Mouse (Mus musculus): Measurements from ENCODE around the gene Pgpep1l. TPM values are rescaled to one million over a fixed set of nuclear protein-coding genes. Genes with fewer than 3 reads are reported as not detected.

Gene Pgpep1l
- total RNA-seq, 4 experiments from 2014 or later, result 0.41 TPM; not detected in 3

DNA sequence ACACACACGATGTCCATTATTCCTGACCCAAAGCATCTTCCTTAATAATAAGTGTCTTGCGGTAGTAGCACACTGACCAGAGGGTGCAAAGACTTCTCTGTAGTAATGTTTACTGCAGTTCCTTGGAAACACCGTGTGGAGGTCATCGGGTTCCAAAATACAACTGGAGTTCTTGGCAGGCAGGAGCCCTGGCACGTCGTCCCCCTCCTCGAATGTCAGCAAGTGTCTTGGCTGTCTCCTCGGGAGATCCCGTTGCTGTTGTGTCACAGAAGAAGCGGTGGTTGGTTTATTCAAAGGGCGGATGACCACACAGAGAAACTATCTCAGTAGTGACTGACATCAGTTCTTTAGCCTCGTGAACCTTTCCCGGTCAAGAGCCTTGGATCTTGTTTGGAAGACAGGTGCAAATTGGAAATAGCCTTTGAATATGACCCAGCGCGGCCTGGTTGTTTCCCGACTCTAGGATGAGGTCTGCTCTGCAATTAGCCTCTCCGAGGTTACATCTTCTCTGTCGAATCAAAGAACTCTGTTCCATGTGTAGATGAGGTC is 48.4 kb downstream of the Pgpep1l start:
- peak; percentile 42 for DNase-seq (ENCODE audit: low spot score)

DNA sequence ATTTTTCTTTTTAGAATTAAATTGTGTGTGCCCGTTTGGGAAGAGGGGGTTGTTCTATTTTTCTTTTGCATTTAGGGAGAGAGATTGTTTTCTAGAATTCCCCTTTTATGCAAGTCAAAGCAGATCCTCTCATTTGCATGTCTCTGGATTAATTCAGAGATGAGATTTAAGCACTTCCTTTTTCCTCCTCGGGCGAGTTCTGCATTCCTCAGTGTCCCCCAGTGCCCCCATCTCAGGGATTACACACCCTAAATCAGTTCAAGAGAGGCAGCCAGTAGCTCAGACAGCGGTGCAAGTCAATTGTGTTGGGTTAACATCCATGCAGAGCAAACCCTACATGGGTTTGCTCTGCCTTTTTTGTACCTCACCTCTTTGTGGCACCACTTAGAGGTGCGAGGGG is 50.2 kb downstream of the Pgpep1l start:
- DNase-seq (ENCODE audit: low spot score), result no peak

DNA sequence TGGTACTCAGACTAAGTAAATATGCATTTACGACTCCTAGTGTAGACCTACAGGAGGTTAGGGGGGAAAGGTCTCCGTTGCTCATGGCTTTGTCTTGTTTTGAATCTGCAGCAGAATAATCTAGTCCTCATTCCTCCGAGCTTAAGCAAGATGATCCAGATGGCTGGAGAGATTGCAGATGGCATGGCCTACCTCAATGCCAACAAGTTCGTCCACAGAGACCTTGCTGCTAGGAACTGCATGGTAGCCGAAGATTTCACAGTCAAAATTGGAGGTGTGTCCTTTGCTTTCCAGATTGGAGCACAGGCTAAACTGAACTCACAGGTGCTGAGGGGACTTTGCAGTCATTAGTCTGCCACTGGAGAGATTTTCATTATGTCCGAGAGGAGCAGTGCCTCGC is 52.1 kb downstream of the Pgpep1l start:
- no peak for DNase-seq (ENCODE audit: low spot score)

DNA sequence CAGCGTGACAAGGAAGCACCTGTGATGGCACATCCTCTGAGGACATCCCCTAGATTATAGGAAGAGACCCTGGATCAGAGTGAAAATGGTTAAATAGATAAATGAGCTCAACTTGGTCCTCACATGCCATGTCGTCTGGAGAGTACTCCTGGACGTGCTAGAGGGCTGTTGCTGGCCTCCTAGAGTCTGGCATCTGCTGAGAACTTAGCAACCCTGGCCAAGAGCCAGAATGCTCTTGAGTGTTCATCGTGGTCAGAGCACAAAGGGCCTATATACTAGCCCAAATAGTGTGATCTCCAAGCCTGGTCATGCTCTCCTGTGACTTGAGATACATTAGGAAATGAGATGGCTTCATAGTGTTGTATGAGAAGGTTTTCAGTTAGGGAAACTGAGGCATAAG is 53.6 kb downstream of the Pgpep1l start:
- DNase-seq (ENCODE audit: low spot score), result no peak

DNA sequence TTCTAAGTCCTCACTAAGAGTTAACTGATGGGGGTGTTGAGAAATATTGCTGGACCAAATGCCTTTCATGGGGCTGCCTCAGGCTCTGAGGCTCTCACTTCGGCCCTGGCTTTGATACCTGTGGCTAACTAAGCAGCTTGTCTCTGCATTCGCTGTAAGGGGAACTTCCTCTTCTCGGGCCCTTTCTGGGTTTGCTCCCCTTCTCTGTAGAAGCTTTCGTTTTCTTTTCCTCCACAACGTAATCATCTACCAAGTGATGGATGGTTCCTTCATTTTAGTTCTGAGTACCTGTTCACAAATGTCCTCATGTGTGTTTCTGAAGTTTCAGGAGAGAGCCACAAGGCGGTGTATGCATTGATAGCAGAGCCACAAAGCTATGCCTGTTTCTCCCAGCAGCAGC is 55.0 kb downstream of the Pgpep1l start:
- DNase-seq (ENCODE audit: low spot score), result no peak

DNA sequence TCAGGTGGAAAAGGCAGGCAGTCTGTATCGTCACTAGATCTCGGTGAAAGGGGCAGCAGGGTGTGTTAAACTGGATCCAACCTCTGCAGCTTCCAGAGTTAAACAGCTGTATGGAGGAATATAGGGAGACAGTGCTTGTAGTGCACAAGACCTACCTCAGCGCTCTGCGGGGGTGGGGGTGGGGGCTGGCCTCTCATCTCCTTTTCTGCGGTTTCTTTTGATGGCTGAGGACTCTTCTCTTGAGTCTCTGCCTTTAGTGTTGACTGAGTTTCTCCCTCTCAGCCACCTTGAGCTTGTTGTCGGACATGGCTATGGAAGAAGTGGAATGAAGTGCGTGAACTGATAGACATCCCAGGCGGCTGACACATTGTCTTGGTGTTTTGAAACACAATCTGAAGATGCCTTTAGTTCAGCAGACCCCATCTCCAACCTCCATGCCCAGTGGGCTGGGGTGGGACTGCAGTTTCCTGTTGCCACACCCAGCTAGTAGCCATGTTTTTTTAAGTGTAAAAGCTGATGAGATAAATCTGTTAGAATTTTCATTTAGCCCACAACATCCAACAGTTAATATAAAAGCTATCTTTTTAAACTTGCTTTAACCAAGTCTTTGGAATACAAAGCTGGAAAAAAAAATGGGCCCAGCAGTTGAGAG is 58.1 kb downstream of the Pgpep1l start:
- no peak for DNase-seq (ENCODE audit: low spot score)

DNA sequence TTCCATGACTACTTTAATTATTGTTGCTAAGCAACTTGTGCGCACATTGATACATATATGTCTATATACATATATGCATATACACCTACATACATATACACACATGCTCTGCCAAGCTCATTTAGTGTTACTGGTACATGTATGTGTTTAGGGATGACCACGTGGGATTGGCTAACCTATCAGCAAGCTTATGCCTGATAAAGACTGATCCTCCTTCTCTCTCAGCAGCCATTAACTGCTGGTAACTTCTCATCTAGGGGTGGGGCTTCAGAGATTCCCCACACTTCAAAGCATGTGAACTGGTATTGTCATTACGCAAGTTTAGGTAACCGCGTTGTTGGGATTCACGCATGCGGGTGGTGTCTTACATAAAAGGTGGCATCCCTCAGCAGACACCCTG is 64.4 kb downstream of the Pgpep1l start:
- DNase-seq (ENCODE audit: low spot score), result no peak

DNA sequence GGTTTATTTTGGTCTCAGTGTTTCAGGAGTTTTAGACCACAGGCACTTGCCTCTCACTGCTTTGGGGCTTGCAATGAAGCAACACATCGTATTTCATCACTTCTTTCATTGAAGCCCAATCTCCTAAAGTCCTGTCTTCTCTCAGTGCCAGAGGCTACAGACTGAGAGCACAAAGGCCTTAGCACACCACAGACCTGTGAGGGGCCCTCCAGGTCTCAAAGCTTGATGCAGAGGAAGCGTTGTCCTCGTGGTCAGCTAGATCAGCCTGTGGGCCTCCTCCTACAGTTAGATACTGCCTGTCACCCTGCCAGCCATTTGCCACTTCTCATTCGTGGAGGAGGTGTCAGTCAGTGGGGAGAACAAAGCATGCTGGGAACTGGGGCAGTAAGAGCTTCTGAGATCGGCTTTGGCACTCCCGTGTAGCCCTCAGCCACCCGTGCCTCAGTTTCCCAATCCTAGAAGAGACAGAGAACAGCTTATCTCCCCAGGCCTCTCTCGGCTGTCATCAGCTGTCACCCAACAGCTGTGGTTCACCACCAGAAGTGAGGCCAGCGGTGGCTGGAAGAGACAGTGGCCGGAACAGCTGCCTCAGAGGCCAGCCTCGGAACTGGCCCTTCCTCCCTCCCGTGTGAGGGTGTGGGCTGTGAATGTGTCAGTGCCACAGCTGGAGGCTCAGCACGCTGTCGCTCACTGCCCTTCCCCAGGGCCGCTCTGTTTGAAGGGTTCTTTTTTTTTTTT is 69.9 kb downstream of the Pgpep1l start:
- DNase-seq (ENCODE audit: low spot score), result no peak

DNA sequence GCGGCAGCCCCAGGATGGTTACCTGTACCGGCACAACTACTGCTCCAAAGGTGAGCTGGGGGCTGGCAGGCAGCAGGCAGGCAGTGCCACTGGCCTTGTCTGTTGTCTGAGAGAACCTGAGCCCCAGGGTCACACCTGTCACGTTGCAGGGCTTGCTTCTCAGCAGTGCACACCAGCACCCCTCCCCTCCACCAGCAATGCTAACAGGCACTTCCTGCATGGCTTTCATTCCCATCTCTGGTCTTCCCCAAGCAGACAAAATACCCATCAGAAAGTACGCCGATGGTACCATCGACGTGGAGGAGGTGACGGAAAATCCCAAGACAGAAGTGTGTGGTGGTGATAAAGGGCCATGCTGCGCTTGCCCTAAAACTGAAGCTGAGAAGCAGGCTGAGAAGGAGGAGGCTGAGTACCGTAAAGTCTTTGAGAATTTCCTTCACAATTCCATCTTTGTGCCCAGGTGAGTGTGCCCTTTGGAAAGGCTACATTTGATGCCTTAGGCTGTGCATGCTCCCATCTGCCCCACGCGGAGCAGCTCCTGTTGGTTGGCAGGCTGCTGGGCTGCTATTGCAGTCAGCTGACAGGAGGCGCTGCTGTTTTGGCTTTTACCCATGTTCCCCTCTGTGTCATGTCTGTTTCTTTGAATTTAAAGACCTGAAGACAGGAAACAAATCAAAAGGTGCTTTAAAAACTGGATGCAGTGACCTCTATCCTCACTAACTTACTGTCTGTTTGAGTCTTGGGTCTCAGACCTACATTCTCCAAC is 74.2 kb downstream of the Pgpep1l start:
- no peak for DNase-seq (ENCODE audit: low spot score)

DNA sequence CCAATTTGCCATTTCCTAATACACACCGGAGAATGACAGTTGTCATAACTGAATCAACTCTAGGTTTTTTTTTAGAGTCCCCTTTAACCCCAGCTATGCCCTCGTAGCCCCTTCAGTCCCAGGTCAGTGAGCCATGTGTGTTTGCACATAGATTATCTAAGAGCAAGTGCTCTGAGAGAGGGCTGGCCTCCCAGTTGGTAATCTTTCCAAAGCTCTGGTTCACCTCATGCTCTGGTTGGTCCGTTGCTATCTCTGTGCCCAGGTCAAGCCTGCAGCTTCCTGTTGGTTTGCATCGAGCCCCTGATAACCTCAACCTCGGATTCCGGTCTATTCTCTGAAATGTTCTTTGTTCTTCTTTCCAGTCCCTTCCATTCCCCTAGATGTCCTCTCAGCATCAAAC is 74.8 kb downstream of the Pgpep1l start:
- no peak for DNase-seq (ENCODE audit: low spot score)

Other genes starting within 250 kb of the Pgpep1l start
- under 1 TPM in 3 of 4 experiments, not detected in 1; 0.09 to 0.22 (median 0.14) TPM for gene Fam169b, start 9.6 kb upstream of the Pgpep1l start, total RNA-seq (2022)